Mouse (Mus musculus): ENCODE data around the gene BC048679. TPM values are rescaled to one million over a fixed set of nuclear protein-coding genes. Genes with fewer than 3 reads are reported as not detected.
A peak's percentile ranks its signal among the peaks of the same experiment; 100 is the strongest.

The BC048679 gene
- not detected in 2 replicates for polyA plus RNA-seq (2012; ENCODE audit: insufficient read depth, insufficient read length, missing spikeins)

DNA sequence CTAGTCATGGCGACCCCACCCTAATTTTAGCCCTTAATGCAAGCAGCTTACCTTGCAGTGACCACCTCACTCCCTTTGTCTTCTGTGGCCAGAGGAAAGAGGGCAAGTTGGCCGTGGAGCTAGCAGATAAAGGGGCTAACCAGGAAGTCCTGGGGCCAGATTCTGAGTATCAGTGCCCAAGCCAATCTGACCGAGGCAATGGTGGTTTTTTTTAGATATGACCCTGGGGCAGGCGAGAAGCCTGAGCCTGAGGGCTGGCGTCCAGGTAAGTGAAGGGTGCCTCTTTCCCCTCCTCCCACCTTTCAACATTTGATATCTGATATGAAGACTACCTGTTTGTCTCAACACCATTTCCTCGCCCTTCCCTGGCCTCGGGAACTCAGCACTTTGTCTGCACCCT lies at the start of gene BC048679:
BC048679 (minus strand) TSS at position 101 of the 400 bp plus-strand sequence.
- TF ChIP-seq CTCF (IDR thresholded peaks at IDR 0.05; ENCODE audit: low read depth, low read length): no peak
- TF ChIP-seq POLR2A (IDR thresholded peaks at IDR 0.05; ENCODE audit: borderline replicate concordance, low read depth, low read length): no peak
- no peak within 1 kb of the TSS for H3K4me3 ChIP-seq (ENCODE audit: insufficient read depth, low read length)
- no peaks in the 10 kb centered on the region for H3K4me1 ChIP-seq (ENCODE audit: control insufficient read depth, insufficient read depth, low read length)
- H3K27ac ChIP-seq (ENCODE audit: insufficient read depth, low read depth, low read length): no peak within 1 kb of the TSS

DNA sequence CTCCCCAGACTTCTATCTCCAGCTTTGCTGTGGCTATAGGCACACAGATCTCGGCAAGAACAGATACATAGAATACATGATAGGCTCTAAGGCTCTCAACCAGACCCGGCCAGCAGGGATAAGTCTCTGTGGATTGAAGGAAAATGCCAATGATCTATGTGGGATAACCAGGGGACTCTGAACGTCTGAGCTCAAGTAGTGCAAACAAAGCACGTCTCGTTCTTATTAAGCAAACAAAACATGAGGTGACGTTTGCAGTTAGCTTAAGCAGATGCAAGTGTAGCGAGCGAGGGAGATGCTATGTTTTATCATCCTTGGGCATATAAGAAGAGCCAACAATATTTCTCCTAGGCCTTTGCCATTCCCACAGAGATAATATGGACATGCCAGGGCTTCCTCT lies 44.9 kb upstream of the BC048679 start:
- peaks cover 10% of the 10 kb centered on the region for H3K4me1 ChIP-seq (ENCODE audit: control insufficient read depth, insufficient read depth, low read length)
- H3K27ac ChIP-seq (ENCODE audit: insufficient read depth, low read depth, low read length): no peak overlapping the region
- TF ChIP-seq POLR2A (IDR thresholded peaks at IDR 0.05; ENCODE audit: borderline replicate concordance, low read depth, low read length) (no peak), CTCF (IDR thresholded peaks at IDR 0.05; ENCODE audit: low read depth, low read length) (no peak)
- no peak overlapping the region for H3K4me3 ChIP-seq (ENCODE audit: insufficient read depth, low read length)

DNA sequence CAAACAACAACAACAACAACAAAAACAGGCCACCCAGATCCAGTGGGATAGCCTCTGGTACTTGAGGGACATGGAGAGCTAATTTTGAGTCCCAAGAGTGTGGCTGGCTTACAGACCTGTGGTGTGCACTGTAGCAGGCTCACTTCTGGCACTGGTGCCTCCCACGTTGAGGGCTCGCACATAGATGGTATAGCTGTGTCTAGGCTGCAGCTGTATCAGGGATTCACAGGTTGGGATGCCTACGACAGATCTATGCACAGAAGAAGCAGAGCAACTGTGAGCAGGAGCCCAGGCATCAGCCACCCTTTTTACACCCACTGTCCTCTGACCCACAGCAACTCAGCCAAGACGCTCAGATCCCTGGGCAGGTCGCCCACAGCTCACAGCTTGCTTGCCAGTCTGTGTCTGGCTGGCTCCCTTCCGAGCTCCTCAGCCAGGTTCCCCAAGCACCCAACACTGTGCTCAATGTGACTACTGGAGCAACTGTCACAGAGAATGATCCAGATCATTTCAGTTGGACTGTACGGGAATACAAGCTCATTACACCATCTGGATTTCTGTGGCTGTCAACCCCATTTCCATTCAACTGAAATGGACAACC lies 43.9 kb upstream of the BC048679 start:
- Histone ChIP-seq H3K4me3 (ENCODE audit: insufficient read depth, low read length) (no peak overlapping the region), H3K27ac (ENCODE audit: insufficient read depth, low read depth, low read length) (no peak overlapping the region), H3K4me1 (ENCODE audit: control insufficient read depth, insufficient read depth, low read length) (peaks cover 11% of the 10 kb centered on the region)
- TF ChIP-seq CTCF (IDR thresholded peaks at IDR 0.05; ENCODE audit: low read depth, low read length) (no peak), POLR2A (IDR thresholded peaks at IDR 0.05; ENCODE audit: borderline replicate concordance, low read depth, low read length) (no peak)

DNA sequence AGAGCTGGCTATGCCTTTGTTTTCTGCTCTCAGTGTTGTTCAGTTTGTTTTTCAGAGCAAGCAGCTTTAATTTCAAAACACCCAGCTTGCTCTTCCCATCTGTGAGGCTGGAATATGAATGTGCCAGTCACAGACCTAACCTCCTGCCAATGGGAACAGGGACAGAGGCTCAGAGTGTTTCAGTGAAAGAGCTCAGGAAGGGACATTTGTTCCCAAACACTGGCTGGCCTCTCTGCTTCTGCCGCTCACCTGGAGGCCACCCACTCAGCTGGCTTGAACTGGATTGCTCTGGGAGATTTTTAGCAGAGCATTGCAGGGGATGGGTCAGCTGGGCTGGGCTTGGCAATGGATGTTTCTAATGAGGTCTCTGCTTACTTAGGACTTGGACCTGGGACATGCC lies 42.9 kb upstream of the BC048679 start:
- no peak for TF ChIP-seq POLR2A (IDR thresholded peaks at IDR 0.05; ENCODE audit: borderline replicate concordance, low read depth, low read length)
- H3K27ac ChIP-seq (ENCODE audit: insufficient read depth, low read depth, low read length): no peak overlapping the region

DNA sequence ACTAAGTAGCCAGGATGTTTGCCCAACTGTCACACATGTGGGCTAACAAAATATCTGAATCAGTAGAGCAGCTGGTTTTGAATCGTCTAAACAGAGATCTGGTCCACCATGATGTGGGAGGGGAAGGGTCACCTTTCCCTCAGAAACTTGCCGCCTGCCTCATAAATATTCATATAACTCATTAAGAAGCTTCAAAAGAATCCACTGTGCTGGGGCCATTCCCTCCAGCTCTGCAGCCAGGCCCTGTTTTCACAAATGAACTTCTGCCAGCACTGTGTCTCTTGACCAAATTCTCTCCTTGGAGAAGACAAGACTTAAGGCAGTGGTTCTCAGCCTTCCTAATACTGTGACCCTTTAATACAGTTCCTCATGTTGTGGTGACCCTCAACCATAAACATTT lies 41.5 kb upstream of the BC048679 start:
- H3K27ac ChIP-seq (ENCODE audit: insufficient read depth, low read depth, low read length): no peak overlapping the region
- no peak overlapping the region for H3K4me3 ChIP-seq (ENCODE audit: insufficient read depth, low read length)
- TF ChIP-seq POLR2A (IDR thresholded peaks at IDR 0.05; ENCODE audit: borderline replicate concordance, low read depth, low read length): no peak
- TF ChIP-seq CTCF (IDR thresholded peaks at IDR 0.05; ENCODE audit: low read depth, low read length): no peak
- peaks cover 22% of the 10 kb centered on the region for H3K4me1 ChIP-seq (ENCODE audit: control insufficient read depth, insufficient read depth, low read length)

More for the DNA sequence above, 42.9 kb upstream of the BC048679 start:
- peaks cover 11% of the 10 kb centered on the region for H3K4me1 ChIP-seq (ENCODE audit: control insufficient read depth, insufficient read depth, low read length)
- H3K4me3 ChIP-seq (ENCODE audit: insufficient read depth, low read length): no peak overlapping the region

DNA sequence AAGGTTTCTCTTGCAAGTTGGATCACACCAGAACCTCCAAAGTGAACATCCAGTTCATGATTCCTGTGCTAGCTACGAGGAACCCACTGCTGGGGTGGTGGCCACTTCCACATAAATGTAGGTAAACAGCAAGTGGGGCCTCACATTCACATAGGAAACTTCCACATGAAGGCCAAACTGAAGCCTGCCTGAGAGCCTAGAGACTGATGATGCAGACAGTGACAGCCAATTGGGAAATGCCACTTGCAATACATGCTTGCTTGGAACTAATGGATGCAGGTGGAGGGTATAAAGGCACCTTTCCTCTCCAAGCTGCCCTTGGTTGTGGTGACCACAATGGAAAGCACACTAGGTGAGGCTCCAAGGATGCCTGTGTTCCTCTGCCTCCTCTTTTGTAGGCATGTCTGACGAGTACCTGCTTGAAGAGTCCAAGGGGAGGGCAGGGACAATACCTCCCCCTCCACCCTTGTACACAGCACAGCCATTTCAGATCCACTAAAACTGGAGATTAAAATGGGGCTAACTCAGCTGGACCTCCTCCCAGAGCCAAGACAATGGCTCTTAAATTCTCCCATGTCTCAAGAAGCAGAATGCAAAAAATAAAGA lies 40.1 kb upstream of the BC048679 start:
- Histone ChIP-seq H3K4me3 (ENCODE audit: insufficient read depth, low read length) (no peak overlapping the region), H3K4me1 (ENCODE audit: control insufficient read depth, insufficient read depth, low read length) (peaks cover 22% of the 10 kb centered on the region), H3K27ac (ENCODE audit: insufficient read depth, low read depth, low read length) (no peak overlapping the region)
- TF ChIP-seq CTCF (IDR thresholded peaks at IDR 0.05; ENCODE audit: low read depth, low read length) (no peak), POLR2A (IDR thresholded peaks at IDR 0.05; ENCODE audit: borderline replicate concordance, low read depth, low read length) (no peak)

DNA sequence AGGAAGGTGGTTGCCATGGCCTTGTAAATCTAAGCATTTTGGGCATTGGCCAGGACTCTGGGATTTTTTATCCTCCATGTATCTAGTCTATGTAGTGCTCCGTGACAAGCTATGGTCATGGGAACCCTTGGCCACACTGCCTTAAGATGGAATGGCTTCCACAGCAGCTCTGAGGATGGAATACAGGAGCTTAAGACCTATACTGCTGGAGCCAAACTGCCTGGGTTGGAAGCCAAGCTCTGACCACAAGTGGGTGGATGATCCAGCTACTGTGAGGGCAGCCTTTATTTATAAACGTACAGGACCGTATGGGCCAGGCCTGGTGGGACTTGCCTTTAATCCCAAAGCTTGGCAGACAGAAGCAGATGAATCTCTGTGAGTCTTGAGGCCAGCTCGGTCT lies 38.4 kb upstream of the BC048679 start:
- no peak overlapping the region for H3K4me3 ChIP-seq (ENCODE audit: insufficient read depth, low read length)

DNA sequence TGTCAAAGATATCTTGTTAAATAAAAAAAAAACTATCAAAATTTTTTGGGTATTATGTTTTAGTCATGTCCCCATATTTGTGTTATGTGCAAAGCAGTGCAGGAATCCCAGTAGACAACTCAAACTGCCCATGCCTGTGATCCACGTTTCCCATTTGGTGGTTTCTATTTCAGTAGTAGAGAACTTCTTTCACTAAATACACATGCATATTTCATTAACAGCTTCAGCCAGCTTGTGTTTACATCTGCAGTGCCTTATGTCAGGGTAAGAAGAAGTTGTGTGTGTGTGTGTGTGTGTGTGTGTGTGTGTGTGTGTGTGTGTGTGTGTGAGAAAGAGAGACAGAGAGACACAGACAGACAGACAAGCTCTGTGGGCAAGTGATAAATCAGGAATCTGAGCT lies 33.4 kb upstream of the BC048679 start:
- no peak overlapping the region for H3K4me3 ChIP-seq (ENCODE audit: insufficient read depth, low read length)
- H3K27ac ChIP-seq (ENCODE audit: insufficient read depth, low read depth, low read length): no peak overlapping the region
- H3K4me1 ChIP-seq (ENCODE audit: control insufficient read depth, insufficient read depth, low read length): peaks cover 22% of the 10 kb centered on the region
- no peak for TF ChIP-seq CTCF (IDR thresholded peaks at IDR 0.05; ENCODE audit: low read depth, low read length)
- no peak for TF ChIP-seq POLR2A (IDR thresholded peaks at IDR 0.05; ENCODE audit: borderline replicate concordance, low read depth, low read length)

More for the DNA sequence above, 38.4 kb upstream of the BC048679 start:
- Histone ChIP-seq H3K27ac (ENCODE audit: insufficient read depth, low read depth, low read length) (no peak overlapping the region), H3K4me1 (ENCODE audit: control insufficient read depth, insufficient read depth, low read length) (peaks cover 22% of the 10 kb centered on the region)
- TF ChIP-seq CTCF (IDR thresholded peaks at IDR 0.05; ENCODE audit: low read depth, low read length) (no peak), POLR2A (IDR thresholded peaks at IDR 0.05; ENCODE audit: borderline replicate concordance, low read depth, low read length) (no peak)

DNA sequence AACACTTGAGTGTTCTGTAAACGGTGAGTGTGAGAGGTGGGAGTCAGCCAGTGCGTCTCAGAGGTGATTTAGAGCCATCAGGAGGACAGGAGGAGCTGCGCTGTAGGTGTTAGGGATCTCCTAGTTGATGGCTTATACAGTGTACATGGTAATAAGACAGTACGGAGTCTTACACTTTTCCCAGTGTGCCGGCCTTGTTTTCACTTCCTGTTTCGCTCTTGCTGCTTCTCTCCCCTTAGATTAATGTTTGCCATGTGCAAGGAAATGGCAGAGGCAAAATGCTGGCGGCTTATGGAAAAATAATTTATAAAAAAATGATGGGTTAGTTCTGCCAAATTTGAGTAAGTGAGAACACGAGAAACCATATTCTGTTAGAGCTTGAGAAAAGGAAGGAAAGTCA lies 30.8 kb upstream of the BC048679 start:
- peaks cover 17% of the 10 kb centered on the region for H3K4me1 ChIP-seq (ENCODE audit: control insufficient read depth, insufficient read depth, low read length)
- TF ChIP-seq CTCF (IDR thresholded peaks at IDR 0.05; ENCODE audit: low read depth, low read length) (no peak), POLR2A (IDR thresholded peaks at IDR 0.05; ENCODE audit: borderline replicate concordance, low read depth, low read length) (no peak)
- H3K4me3 ChIP-seq (ENCODE audit: insufficient read depth, low read length): no peak overlapping the region
- H3K27ac ChIP-seq (ENCODE audit: insufficient read depth, low read depth, low read length): no peak overlapping the region

DNA sequence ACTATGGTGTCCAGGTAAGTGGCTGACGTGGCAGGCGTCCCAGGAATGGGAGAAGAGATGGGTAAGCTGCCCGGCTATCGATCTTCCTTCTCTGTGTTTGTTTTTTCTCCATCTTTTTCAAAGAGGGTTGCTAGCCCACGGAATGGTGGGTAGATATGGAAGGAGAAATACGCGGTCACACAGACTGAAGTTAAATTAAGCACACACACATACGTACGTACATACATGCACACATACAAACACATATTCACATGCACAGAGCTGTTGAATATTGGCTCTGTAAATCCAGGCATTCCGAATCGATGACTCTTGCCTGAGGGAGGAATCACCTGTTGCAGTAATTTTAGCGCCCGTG lies 25.6 kb upstream of the BC048679 start:
- TF ChIP-seq POLR2A (IDR thresholded peaks at IDR 0.05; ENCODE audit: borderline replicate concordance, low read depth, low read length) (no peak), CTCF (IDR thresholded peaks at IDR 0.05; ENCODE audit: low read depth, low read length) (no peak)
- Histone ChIP-seq H3K4me1 (ENCODE audit: control insufficient read depth, insufficient read depth, low read length) (peaks cover 9% of the 10 kb centered on the region), H3K27ac (ENCODE audit: insufficient read depth, low read depth, low read length) (peak overlapping the region; percentile 50), H3K4me3 (ENCODE audit: insufficient read depth, low read length) (peak overlapping the region; percentile 73)
